Mouse (Mus musculus) ovary, postnatal 36 days (tissue): ENCODE results near the gene Tsnax.

ENCODE experiments used
- DNase-seq: peaks from one replicate; pipeline ENCODE4 v3.0.0; 2022; ENCODE audit warnings: low spot score, mixed read lengths

Tsnax gene

DNA sequence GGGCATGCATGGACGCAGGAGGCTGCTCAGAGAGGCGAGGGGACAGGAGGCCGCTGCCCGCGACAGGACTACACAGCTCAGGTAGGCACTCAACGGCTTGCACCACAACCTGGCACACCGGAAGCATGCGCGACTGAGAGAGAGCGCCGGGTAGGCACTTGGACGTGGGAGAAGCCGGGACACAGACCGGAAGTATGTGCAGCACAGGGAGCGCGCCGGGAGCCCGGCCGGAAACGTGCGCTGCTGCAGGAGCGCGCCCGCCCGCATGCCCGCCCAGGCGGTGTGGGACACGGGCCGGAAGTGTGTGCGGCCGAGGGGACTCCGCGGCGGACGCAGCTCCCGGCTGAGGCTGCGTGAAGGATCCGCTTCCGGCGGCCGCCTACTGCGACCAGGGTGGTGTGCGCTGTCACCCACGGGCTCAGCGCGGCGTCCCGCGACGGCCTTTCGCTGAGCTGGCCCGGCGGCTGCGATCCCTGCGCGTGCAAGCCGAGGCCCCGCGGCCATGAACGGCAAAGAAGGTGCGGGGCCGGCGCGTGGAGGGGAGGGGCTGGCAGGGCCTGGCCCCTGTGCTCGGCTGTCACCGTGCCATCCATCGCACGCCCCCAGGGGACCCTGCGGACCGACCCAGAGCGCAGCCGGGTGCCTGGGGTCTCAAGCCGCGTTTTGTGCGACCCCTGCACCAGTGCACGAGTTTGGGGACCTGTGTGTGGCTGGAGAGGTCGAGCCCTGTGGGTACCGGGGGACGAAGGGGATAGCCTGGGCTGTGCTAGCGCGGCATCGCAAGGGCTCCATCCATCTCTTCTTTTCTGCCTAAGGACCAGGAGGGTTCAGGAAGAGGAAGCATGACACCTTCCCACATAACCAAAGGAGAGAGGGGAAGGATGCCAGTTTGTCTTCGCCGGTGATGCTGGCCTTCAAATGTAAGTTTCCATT lies at the start of gene Tsnax:
TSS of gene Tsnax (plus strand) at position 303 of the 933 bp plus-strand sequence.
- DNase-seq, result peak; percentile 92

DNA sequence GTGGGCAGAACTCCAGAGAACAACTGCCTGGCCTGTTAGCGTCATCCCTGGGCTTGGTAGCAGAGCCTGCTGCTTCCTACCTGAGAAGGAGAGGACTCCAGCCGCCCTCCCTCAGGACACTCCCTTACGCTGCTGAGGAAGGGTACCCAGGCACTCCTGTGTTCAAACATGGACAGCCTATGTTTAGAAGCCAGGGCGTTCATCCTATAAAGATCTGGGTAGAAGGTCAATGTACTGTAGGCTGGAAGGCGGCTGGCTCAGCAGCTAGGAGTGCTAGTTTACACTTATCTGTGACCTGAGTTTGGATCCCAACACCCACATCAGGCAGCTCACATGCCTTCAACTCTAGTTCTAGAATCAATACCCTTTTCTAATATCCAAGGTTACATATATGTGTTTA lies 49.6 kb upstream of the Tsnax start:
- no peak for DNase-seq

DNA sequence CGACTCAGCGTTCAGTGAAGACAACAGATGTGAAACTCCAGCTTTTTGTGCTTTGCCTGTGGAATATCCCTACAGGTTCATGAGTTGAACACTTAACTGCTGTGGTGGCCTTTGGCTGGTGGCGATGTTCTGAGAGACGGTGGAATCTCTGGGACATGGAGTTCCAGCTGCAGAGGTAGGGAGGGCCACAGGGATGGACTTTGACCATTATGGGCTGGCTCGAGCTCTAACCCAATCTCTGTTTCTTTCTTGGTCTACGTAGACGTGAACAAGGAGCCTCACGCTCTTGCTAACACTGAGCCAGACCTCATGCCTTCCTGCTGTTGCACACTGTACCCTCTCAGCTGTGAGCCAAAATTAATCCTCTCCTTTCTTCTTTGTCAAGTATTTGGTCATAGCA lies 47.8 kb upstream of the Tsnax start:
- no peak for DNase-seq

DNA sequence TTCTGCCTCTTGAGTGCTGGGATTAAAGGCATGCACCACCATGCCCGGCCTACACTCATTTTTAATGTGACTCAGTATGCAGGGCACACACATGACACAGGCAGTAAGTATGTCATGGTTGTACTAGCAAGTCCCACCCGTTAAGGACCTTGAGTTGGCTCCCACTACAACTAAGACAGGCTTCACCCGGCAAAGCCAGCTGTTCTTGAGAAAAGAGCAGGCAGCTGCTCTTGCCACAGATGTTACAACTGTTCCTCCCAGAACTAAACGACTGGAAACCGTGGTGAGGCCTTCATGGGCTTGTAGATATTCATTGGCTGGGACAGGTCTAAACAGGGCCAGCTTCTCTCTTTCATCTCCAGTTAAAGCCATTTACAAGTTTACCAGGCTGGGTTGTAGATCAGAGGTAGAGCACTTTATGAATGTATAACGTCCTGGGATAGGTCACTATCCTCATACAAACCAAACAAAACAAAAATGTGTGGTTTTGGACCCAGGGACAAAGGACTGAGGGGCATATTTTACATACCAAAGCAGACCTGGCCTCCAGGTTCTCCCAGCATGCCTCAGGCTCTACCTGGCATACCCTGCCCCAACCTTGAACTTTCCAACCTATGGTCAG lies 42.4 kb upstream of the Tsnax start:
- DNase-seq, result no peak

DNA sequence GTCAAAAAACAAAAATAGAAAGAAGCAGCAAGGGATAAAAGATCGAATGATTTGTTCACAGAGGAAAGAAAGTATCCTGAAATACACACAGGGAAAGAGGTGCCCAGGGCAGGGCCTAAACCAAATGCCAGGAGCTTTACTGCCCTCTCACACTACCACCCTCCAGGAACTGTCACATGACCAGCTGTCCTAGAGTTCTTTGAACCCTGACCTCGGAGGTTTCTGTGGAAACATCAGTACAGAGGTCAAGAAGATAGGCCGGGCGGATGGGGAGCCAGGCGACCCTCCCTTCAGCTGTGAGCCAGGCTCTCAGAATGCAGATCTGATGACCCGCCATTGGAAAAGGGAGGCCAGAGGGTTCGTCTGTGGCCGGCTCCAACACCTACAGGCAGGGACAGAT lies 39.6 kb upstream of the Tsnax start:
- no peak for DNase-seq

DNA sequence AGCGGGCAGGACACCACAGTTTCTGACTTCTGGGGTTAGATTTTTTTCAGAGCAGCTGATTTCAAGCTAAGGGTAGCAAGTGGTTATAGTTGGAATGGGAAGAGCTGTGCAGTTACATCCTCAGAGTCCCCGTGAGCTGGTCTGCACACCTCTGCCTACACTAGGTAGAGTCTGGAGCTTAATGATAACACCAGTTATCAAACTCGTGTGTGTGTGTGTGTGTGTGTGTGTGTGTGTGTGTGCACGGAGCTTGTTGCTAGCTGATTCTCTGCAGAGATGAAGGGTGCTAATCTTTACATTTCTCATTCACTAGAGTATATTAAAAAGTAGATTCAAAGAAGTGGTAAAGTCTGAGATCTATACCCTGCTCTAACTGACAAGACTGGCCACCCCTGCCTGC lies 38.5 kb upstream of the Tsnax start:
- no peak for DNase-seq

DNA sequence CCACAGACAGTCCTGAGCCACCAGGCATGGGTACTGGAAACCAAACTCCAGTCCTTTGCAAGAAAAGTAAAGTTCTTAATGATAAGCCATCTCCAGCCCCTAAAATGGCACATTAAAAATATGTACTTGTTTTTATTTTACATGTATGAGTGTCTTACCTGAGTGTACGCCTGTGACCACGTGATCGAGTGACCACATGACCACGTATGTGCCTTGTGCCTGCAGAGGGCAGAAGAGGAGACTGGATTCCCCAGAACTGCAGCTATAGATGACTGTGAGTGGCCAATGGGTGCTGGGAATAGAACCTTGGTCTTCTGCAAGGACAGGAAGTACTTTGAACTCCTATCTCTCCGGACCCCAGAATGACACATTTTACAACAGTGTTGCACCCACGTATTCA lies 36.6 kb upstream of the Tsnax start:
- no peak for DNase-seq

DNA sequence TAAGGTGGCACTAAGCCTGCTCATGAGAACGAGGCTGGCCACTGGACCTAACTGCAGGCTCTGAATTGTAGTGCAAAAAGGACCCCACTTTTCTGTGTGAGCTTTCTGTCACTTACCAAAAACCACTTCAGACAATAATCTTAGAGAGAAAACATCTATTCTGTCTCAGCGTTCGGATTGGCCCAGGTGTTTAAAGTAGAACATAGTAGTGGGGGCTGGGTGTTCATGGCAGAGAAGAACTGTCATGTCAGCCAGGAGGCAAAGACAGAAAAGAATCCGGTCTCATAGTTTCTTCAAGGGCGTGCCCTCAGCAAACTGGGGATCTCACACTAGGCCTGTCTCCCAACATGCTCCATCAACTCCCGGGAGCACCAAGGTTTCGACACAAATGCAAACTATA lies 34.8 kb upstream of the Tsnax start:
- no peak for DNase-seq

DNA sequence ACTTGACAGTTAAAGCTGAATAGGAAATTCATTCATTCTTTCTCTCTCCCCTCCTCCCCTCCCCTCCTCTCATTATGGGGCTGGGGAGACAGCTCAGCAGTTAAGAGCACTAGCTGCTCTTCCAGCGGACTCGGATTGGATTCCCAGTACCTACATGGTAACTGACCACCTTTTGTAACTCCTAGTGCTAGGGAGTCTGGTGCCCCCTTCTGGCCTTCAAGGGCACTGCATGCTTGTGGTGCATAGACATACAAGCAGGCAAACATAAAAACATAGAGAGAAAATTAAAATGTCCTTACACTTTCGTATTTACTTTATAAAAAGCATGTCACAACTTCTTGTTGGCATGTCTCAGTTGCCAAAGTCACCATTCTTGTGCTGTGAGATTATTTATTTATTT lies 32.8 kb upstream of the Tsnax start:
- no peak for DNase-seq

DNA sequence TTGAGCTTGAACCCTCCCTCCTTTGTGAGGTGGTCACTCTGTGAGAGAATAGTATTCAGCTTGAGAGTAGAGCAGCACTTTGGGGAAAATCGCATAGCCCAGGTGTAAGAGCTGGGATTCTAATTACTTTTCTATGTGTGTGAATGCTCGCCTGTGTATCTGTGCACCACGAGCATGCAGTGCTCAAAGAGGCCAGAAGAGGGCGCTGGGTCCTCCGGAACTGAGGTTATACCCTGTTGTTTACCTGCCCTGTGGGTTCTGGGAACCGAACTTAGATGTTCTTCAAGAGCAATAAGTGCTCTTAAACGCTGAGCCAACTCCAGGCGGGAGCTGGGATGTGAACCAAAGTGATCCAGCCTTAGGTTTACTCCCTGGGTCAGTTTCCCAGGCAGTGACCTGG lies 32.0 kb upstream of the Tsnax start:
- DNase-seq, result no peak

DNA sequence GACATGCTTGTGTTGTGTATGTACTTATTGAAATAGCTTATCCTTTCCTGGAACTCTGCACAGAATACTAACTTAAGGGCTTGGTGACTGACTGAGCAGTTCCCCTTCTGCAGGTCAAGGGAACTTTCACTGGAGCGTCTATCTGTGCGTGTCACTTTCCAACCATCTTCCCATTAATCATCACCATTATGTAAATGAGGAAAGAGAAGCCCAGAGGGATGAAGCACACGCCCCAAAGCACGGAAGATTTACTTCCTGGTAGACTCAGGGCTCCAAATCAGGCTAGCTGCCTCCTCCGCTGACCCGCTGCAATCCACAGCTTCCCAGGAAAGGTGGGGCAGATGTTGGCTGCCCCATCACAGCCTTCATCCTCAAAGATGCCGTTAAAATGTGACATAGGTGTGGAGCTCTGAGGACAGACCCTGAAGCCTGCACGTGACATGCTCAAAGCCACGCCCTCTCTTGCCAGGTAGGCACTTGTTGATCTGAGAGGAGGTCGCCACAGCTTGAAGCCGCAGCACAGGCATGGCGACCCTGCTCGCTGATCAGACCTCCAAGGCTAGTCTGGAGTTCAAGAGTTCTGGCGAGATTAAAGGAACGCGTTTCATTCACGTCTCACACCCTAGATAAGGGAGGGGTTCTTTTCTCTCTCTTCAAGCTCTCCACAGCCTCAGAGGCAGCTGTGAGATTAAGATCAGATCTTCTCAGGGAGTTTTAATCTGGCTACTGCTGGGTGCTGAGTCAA lies 21.7 kb upstream of the Tsnax start:
- DNase-seq, result no peak

DNA sequence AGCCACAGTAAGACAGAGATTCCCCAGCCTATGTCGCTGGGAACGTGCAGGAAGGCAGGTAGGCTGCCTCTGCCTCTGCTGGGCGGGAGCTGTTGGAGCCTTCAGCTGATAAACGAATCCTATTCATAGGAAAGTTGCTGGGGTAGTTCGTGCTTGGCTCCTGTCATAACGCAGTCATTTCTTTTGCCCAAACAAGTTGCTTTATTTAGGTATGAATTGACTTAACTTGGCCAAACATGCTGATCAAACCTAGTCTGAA lies 21.2 kb upstream of the Tsnax start:
- no peak for DNase-seq

DNA sequence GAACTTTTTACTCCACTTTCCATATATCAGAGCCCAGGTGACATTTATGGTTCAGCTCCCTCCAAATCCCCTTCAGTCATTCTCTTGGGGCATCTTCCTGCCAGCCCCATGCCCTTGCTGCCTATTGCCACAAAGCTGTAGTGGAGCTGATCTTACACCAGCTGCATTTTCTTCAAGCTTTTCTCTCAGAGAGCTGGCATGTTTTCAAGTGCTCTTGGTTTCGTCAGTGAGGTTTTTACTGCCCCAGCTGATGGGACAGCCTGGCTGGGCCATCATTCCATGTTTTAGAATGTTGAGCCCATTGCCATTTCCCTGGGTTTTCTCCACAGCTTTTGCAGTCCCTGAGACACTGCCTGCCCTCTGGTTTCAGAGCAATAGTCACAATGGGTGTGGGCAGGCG lies 17.0 kb upstream of the Tsnax start:
- DNase-seq, result no peak

DNA sequence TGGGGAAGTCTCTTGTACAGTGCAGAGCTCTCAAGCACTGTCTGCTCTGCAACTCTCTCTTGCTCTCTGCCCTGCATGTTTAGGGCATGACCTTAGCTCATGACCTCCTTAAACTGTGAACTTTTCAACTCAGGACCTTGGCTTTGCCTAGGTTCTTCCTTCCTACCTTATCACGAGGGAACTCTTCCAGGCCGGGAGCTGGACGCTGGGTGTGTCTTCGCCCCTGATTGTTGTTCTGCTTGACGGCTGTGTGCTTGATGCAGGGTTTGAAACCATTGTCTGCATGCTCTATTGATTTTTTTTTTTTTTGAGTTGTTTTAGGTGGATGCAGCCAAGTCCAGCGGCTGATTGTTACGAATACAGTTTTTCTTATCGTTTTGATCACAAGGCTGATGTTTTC lies 11.3 kb downstream of the Tsnax start:
- no peak for DNase-seq

DNA sequence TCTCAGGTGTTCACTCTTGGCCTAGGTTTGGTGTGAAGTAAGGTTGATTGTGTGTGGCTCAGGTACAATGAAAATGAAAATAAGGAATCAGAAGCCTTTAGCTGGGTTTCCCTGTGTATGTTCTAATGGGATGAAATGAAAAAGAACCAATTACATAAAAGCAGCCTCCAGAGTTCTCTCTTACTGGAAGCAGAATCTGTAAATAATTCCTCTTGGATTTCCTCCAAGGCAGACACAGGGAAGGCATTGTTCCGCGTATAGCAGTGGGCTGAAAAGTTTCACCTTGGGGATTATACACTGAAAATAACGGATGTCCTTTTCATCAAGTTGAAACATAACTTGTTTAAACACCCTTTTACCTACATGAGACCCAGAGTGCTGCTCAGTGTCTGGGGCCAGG lies 14.4 kb downstream of the Tsnax start:
- no peak for DNase-seq

DNA sequence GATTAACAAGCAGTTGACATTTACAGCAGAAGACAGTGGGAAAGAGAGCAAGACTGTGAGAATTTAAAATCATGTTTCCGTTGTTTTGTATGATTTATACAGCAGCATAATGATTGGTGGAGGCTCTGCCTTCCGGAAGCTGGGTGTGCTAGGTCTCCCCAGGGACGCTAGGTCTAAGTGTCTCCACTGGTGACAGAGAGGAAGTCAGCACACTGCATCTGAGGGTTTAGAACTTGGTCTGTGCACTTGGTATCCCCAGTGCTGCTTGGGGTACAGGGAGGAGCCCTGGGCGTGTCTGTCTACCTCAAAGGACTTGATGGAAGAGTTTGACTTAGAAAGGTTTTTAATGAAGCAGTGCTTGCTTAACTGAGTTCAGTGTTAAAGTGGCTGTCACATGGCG lies 16.0 kb downstream of the Tsnax start:
- DNase-seq, result no peak

DNA sequence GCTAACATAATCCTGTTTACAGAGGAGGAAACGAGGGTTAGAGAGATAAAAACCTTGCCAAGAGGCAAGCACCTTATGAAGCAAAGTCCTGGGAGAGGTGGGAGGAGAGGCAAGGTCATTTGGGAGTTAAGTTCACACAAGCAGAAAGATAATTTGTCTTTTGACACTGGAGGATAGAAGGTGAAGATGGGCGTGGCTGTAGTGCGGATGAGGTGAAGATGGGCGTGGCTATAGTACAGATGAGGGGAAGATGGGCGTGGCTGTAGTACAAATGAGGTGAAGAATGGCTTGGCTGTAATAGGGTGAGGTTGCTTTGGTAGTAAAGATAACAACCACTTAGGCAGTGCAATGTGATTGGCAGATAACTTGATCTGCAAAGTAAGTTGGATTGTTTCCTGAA lies 18.5 kb downstream of the Tsnax start:
- DNase-seq, result no peak

DNA sequence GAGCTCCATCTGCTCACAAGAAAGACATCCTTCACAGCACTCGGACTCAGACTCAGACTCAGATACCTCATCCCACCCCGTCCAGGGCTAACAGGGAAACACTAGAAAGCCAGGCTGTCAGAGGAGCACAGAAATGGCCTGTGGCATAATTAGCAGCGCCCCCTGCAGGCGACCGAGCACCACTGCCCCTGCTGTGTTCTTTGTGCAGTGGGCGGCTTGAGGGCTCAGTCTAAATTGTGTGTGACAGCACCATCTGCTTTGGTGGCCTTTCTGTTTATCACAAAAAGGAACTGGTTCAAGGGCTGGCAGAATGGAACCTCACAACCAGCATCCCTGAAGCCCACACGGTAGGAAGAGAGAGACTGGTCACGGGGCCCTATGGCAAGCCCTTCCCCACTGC lies 21.9 kb downstream of the Tsnax start:
- DNase-seq, result peak; percentile 65

DNA sequence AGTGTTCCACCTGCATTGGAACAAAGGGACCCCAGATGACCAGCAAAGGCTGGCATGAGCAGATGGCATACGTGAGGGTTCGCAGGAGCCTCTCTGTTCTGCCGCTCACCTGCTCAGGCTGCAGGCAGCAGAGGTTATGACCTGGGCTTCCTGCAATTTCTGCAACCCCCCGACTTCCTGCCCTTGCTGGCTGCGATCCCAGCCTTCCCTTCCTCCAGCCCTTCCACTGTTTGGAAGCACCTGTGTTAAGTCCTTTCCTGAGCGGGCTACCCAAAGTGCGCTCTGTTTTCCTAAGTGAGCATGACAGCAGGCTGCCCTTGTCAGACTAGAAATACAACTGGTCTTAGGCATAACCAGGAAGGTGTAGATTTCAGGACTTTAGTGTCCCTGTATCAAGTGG lies 24.3 kb downstream of the Tsnax start:
- DNase-seq, result no peak

DNA sequence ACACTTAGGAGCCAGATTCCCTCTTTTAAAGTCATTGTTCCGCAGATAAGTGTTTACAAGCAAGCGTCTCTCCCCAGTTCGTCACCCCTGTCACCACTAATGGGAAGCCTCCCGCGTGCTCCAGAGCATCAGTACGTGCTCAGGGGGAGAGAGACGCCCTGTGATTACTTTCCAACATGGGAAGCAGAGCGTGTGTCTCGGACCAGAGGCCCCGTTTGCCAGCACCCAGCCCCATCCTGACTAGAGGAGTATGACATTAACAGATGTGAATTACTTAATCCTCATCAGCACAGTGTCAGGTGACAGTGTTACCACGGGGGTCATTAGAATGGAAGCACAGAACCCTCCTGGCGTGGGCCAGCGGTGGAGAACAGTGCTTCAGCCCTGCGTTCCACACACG lies 25.9 kb downstream of the Tsnax start:
- no peak for DNase-seq

DNA sequence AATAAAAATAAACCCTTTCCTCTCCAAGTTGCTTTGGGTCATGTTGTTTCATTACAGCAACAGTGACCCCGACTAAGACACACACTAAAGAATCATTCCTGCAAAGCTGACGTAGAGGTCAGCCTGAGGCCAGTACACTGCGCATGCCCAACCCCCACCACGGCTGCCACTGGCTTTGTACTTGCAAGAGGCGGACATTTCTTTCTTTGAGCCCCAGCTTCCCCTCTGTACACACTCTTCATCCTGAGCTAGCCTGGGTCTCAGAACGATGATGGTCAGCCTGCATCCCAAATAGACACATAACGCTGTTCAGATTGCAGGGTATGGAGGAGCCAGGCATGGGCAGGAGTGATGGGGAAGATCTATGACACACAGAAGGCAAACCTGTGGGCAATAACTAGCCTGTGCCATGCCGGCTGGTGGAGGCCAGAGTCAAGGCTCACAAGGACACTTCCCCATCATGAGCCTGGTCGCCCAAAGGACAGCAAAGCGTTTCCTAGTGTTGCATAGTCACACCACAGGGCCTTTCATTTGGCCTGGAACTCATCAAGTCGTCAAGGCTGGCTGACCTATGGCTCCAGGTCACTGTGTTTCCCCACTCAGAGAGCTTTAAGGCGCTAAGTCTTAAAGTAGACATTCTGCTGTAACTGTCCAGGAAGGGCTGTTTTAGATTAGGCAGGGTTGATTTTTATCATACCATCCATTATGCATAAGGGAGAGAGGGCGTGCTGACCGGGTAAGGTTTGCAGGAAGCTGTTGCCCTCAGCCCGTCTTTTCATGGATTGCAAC lies 28.0 kb downstream of the Tsnax start:
- DNase-seq, result no peak

DNA sequence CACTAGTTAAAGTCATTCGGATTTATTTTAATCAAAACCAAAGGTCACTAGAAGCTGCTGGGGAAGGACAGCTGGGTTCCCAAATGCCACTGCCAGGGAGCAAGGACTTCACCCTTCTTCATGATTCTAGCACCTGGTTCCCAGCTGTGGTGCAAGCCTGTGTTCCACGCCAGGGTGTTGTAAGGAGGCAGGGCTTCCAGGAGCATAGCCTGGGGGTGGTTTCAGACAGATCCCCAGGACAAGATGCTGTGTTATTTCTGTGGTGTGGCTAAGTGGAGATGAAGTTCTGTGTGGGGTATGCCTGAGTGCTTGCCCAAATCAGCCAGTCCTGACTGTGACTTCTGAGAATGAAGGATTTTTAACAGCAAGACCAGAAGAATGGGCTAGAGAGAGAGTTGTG lies 28.7 kb downstream of the Tsnax start:
- DNase-seq, result no peak

DNA sequence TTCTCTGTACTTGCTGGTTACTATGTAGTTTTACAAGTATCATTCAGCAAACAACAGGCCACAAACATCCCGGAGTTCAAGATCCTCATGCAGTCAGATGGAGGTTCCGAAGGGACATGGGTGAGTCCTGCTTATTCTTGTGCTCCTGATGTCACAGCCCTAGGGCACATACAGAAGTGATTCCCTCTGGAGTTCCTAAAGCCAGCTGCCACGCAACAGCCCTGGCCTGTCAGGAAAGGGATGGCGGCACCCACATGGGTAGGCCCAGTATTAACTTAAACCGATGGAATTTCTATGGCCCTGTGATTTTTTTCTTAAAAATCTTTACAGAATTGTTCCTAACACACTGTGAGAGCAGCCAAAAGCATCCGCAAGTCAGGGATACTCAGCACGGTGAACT lies 30.6 kb downstream of the Tsnax start:
- DNase-seq, result no peak
